Mouse (Mus musculus) cerebellum, postnatal 4 days (tissue): Measurements from ENCODE around the gene Slc28a1.
"Not testable (repeated sequence)": the region's sequence is repeated elsewhere in the genome, so short reads cannot be mapped to it uniquely, and the experiment has no call there.

Source experiments
- DNase-seq, 2 experiments: peaks; one replicate each; pipeline ENCODE4 v3.0.0; 2022; ENCODE audit warnings: low spot score in 2 of 2, mixed read lengths in 1 of 2

The Slc28a1 gene

GRCm38 (mm10) chr7:81124773-81125172 lies 10.2 kb downstream of the Slc28a1 start:
- no peak for DNase-seq

DNA sequence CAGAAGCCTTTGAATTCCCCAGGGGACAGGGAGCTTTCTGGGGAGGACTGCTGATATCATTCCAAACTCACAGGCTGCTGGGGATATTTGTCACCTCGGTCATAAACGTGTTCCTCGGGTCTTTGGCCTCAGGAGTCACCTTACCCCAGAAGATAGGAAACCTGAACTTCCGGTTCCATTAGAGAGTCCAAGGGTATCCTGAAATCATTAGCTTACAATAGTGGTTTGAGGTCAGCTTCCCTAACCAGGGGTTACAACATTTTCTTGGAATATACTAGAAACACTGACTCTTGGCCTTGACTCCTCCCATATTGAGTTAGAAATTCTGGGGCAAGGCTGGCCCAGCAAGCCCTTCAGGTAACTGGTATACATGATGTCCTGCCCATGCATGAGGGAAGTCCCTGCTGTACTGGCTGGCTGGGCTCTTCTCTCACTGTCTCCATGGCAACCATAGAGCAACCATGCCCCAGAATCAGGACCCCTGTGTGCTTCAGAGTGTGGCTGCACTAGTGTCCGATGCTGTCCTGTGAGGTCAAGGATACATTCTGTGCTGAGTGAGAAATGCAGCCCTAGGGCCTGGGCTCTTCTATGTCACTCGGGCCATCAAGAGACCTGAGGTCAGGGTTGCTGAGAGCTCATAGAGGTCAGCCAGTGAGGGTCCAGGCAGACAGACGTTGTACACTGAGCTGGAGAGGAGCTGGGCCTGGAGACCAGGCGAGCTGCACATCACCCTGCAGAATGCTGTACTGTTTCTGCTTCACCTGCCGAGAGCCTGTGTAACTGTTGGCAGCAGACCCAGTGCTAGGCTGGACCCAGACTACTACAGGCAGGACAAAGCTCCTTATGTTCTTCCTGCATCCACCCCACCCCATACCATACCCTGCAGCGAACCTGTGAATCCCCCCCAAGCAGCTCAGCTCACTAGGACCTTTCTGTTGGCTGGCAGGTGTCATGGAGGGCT lies 10.9 kb downstream of the Slc28a1 start:
- no peak for DNase-seq

DNA sequence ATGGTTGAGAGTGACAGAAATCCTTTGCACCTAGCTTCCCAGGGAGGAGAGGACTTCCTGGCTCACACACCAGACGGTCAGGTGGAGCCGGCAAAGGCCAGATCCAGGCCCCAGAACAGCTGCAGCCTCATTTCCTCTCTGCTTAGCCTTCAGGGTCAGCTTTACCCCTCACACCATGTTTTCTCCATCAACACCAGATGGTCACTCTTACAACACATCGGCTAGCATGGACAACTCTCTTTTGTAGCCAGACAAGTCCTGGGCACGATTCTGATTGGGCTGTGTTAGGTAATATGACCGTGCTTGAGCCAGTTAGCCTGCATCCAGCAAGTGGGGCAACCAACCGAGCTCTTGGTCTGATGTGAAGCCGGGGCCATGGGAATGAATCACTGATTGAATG lies 17.3 kb downstream of the Slc28a1 start:
- DNase-seq: no peak

DNA sequence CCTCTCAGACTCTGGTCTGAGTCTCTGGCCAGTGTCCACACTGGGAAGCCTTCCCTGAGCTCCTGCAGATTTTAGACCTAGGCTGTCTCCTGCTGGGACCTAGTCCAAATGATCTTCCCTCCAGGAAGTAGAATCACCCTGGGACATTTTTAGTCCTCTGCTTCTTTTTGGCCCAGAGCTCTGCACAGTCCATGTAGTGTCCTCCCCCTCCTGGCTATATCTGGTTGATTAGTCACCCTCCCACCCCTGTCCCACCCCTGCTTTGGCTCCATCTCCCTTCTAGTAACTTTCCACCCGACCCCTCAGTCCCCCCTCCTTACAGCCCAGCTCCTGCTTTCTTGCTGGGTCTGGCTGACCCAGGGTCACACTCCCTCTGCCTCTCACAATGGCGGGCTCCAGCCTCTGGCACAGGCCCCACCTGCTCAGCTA lies 18.3 kb downstream of the Slc28a1 start:
- DNase-seq: no peak

- no peak for DNase-seq
Observed at GRCm38 (mm10) chr7:81133416-81133815, 18.8 kb downstream of the Slc28a1 start.

DNA sequence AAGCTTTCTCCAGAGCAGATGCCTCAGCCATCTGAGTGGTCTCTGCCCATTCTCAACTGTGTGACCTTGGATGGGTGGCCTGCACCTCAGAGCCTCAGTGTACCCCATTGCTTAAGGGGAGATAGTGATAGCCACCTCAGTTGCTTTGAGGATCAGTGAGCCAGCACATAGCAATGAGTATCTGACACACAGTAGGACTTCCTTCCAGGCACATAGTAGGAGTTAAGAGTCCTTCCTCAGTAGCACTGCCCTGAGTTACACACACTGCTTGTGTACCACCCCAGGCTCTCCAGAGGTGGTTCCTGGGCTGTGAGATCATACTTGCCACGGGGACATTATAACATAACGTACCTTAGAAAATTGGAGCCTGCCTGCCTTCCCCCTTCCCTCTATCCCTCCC lies 19.3 kb downstream of the Slc28a1 start:
- DNase-seq: no peak

DNA sequence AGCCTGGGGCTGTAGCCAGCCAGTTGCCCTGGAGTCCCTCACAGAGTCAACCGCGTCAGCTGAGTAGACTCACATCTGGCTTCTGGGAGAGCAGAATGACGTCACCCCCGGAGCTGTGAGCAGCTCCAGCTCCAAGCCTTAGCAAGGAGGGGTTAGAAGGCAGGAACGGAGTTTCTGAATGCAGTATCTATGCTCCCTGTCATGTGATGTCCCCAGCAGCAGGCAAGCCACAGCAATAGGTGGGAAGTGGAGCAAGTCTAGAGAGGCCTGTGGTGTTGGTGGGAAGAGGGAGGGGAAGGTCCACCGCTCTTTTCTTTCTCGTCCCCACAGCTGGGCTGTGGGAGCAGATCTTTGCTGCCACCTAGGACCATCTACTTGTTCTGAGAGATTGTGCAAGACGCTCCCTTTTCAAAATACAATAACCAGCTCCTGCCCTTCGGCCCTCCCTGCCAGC lies 20.0 kb downstream of the Slc28a1 start:
- DNase-seq: peak in 1 of 2 experiments; percentile 19

DNA sequence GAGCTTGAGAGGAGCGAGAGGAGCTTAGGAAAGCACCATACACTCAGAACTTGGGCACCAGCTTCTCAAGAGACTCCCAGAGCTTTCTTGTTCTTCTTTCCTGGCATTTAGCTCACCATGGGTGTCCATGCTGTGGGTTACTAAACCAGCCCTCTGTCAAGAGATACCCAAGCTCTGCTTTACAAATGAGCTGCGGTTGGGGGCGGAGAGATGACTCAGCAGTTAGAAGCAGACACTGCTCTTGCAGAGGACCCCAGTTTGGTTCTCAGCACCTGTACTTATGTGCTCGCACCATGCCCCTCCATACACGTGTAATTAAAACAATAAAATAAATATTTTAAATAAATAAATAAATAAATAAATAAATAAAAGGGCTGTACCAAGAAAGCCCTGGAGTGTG lies 22.7 kb downstream of the Slc28a1 start:
- no peak for DNase-seq

DNA sequence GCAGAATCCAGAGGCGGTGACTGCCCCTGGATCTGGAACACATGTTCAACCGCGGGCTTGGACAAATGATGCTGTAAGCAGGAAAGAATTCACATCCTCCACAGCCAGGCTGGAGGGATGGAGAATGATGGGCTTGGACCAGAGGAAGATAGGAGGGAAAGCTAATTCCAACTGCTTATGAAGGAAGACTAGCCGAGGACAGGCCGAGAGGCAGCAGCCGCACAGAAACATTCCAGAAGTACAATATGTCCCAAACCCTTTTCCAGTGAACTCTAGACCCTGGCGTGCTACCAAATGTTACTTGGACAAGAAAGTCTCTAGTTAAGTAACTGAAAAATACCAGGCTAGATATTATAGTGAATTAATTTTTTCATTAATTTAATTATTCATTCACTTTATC lies 24.5 kb downstream of the Slc28a1 start:
- no peak for DNase-seq

DNA sequence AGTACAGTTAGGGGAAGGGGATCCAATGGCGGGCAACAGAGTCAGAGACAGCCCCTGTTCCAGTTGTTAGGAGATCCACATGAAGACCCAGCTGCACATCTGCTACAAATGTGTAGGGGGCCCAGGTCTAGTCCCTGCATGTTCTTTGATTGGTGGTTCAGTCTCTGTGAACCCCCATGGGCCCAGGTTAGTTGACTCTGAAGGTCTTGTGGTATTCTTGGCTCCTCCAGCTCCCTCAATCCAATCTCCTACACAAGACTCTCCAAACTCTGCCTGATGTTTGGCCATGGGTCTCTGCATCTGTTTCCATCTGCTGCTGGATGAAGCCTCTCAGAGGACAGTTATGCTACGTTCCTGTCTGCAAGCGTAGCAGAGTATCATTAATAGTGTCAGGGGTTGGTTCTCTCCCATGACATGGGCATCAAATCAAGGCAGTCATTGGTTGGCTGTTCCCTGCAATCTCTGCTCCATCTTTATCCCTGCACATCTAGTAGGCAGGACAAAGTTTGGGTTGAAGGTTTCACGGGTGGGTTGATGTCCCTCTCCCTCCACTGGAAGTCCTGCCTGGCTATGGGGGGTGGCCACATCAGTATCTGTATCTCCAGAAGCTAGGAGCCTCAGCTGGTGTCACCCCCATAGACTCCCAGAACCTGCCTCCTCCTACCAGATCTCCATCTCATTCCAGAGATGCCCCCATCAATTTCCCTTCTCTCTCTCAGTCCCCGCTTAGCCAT lies 25.2 kb downstream of the Slc28a1 start:
- DNase-seq: no peak

- DNase-seq: no peak
Observed at GRCm38 (mm10) chr7:81141541-81141940, 26.9 kb downstream of the Slc28a1 start.

DNA sequence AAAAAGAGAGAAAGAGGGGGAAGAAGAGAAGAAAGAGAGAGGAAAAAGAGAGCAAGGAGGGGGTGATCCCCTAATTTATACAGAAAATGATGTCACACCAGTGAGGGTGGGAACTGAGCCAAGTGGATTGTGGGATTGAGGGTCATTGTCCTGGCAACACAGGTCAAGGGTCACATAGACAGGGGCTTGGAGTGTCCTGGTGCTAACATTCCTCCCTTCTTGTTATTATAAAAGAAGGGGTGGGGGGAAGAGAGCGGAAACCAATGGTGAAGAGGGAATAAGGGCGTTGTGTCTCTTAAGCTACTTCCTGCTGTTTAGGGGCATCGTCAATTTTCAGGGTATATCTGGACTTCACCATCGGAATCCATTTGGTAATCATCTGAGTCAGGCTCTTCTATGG lies 28.5 kb downstream of the Slc28a1 start:
- DNase-seq: not testable (repeated sequence)

DNA sequence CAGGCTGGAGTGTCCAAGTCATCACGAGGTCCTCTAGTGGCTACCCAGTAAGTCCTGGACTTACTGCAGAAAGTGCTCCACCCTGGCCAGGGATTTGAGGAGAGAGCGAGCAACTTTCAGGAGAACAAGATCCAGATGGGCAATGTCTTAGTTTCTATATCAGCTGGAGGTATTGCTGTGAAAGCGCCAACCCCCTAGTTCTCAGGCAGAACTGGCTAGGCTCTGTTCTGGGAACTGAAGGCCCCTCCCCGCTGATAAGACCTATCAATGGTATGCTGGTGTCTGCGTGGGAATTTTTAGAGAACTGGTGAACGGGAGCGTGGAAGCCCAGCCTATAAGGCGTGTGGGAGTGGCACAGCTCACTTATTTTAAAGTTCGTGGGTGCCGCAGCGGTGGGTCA lies 35.2 kb downstream of the Slc28a1 start:
- no peak for DNase-seq

DNA sequence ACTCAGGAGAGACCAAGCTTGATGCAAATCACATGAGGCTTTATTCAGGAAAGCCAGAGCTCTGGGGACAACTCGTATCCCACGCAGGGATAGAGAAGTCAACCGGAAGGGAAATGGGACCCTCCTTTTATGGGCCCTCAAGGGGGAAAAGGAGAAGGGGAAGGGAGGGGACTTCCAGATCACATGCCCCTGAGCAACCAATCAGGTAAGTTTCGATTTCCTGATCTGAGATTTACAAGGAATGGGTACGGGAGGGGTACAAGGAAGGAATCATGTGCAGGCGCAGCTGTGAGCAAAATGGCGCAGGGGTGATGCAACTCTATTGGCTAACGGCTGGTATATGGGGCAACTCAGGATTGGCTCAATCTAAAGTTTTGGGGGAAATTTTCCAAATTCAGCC lies 36.6 kb downstream of the Slc28a1 start:
- no peak for DNase-seq

DNA sequence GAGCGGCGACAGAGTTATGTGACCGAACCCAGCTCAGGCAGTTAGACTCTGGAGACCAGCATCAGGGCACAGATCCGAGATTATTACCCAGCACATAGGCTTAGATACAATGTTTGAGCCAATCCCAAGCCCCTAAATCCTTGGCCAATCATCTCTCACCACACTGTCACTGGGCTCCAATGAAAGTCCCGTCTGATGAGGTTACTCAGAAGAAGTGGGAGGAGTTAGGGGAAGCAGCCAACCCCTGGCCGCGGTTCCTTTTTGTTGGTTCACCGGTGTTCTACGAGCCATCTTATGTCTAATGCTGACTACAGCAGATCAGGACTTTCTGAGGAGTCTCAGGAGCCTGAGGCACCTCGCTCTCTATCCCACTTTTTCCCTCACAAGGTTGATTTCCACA lies 37.7 kb downstream of the Slc28a1 start:
- no peak for DNase-seq

GRCm38 (mm10) chr7:81152826-81153225 lies 38.2 kb downstream of the Slc28a1 start:
- DNase-seq: no peak

- no peak for DNase-seq
Observed at GRCm38 (mm10) chr7:81153327-81153726, 38.7 kb downstream of the Slc28a1 start.

GRCm38 (mm10) chr7:81154244-81154643 lies 39.6 kb downstream of the Slc28a1 start:
- not testable (repeated sequence) for DNase-seq

- peak; percentile 37 to 55 for DNase-seq
Observed at GRCm38 (mm10) chr7:81154960-81155359, 40.4 kb downstream of the Slc28a1 start.

DNA sequence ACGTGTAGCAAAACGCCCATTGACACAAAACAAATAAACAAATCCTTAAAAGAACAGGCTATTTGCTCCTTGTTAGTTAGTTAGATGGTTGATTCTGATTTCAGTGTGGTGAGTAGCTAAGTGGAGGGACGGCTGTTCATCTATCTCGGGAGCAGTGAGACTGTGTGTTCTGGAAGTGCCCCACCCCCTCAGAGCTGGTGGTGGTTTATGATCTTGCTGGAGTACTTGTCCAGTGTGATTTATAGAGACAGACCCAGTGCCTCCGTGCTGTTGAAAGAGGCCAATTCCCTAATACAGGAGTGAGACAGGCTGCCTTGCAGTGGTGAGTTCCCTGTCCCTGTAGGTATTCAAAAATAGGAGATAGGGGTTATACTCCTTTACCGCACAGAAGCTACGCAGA lies 44.3 kb downstream of the Slc28a1 start:
- no peak for DNase-seq

DNA sequence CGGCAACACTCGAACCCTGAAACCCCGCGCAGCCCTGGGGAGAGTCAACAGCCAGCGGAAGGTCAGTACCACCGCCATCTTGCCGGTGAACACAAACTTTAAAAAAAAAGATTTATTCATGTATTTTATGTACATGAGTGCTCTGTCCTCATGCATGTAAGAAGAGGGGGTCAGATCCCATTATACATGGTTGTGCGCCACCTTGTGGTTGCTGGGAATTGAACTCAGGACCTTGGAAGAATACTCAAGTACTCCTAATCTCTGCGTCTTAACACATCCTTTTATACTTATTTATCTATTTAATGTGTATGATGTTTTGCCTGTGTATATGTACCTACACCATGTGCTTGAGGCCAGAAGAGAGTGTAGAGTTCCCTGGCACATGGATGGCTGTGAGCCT lies 47.1 kb downstream of the Slc28a1 start:
- peak in 1 of 2 experiments; percentile 24 for DNase-seq

- DNase-seq: peak; percentile 68 to 81
Observed at GRCm38 (mm10) chr7:81162345-81162744, 47.7 kb downstream of the Slc28a1 start.

DNA sequence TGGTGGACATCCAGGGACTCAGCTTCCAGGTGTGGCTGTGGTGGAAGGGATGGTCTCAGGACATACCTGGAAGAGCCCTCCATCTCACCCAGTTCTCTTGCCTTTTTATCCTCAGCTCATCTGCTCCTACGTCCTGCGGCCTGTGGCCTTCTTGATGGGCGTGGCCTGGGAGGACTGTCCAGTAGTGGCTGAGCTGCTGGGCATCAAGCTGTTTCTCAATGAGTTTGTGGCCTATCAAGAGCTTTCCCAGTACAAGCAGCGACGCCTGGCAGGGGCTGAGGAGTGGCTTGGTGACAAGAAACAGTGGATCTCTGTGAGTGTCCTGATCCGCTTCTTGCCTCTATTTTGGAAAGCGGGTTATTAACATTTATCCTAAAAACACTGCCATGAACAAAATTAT lies 49.8 kb downstream of the Slc28a1 start:
- DNase-seq: no peak
